Mouse (Mus musculus): ENCODE measurements around the gene Zc3h10. TPM values are rescaled to one million over a fixed set of nuclear protein-coding genes. Genes with fewer than 3 reads are reported as not detected.

Zc3h10 gene
- polyA plus RNA-seq, 1 experiment from 2014 or later = 16.9 TPM

GRCm38 (mm10) chr10:128497134-128497737 is 50.3 kb downstream of the Zc3h10 start:
- Histone ChIP-seq H3K4me3 (replicated peaks; ENCODE audit: low read depth, low read length) (no peak overlapping the region), H3K4me1 (replicated peaks; ENCODE audit: insufficient read depth, low read length) (peaks cover 14% of the 10 kb centered on the region; the same call in 1 of the 2 replicates), H3K27me3 (ENCODE audit: insufficient read depth, low read length) (no peaks in the 10 kb centered on the region), H3K36me3 (ENCODE audit: insufficient read depth, low read length) (no peaks in the 10 kb centered on the region), H3K27ac (no peak overlapping the region), H3K9ac (ENCODE audit: low read depth, low read length) (no peak overlapping the region), H3K9me3 (replicated peaks; ENCODE audit: low read length) (no peaks in the 10 kb centered on the region), H3K4me2 (ENCODE audit: low read length) (no peak overlapping the region)
- 40% methylated on average over 6 of the region's 6 CpGs for WGBS
- no peak for TF ChIP-seq CTCF (IDR thresholded peaks at IDR 0.05; ENCODE audit: low read depth)
- no peak for DNase-seq (ENCODE audit: low spot score)
- ATAC-seq (replicated peaks; ENCODE audit: low FRiP score, low read depth) = no peak

DNA sequence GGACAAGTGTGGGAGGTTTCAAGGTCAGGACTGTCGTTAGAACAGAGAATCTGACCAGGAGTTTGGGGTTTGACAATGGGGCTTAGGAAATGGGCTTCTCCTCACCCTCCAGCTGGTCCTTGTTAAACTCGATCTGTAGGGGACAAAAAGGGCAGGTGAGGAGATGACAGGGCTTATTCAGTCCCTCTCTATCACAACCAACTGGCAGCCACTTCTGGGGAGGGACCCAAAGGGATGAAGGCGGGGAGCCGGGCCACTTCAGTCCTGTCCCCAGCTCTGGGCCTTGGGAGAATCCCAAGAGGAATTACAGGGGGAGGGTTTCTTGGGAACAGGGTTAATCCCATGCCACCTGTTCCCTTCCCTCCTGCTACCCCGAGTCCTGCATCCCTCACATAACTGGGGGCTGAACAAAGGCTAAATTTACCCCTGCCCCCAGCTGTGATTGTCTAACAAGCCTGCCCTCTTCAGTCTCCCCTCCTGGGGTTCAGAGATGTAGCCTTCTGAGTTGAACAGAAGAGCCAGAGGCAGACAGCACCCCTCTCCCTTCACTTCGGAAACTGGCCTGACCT is 51.0 kb downstream of the Zc3h10 start:
- 40% methylated on average over 6 of the region's 6 CpGs for WGBS
- ATAC-seq (replicated peaks; ENCODE audit: low FRiP score, low read depth) = no peak
- DNase-seq (ENCODE audit: low spot score) = no peak

DNA sequence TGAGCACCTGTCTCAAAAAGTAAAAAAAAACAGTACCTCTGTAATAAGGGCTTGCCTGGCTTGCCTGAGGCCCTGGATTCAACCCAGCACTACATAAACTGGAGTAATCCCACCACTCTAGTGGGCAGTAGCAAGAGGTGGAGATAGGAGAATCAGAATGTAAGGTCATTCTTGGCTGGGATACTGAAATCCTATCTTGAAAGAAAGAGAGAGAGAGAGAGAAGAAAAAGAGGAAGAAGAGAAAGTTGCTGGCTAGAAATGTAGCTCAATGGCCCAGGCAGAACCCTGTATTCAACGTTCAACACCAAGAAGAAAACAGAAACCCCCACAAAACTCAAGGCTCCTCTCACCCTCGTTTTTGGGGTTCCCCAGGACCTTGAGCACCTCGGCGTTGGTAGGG is 51.7 kb downstream of the Zc3h10 start:
- Histone ChIP-seq H3K36me3 (ENCODE audit: insufficient read depth, low read length) (peaks cover 5% of the 10 kb centered on the region; the same call in 1 of the 2 replicates), H3K27me3 (ENCODE audit: insufficient read depth, low read length) (no peaks in the 10 kb centered on the region), H3K9ac (ENCODE audit: low read depth, low read length) (0 out of 2 replicates have a peak overlapping the region, but pooled peaks have one; percentile 24), H3K27ac (no peak overlapping the region), H3K4me2 (ENCODE audit: low read length) (no peak overlapping the region), H3K4me3 (replicated peaks; ENCODE audit: low read depth, low read length) (no peak overlapping the region), H3K9me3 (replicated peaks; ENCODE audit: low read length) (no peaks in the 10 kb centered on the region), H3K4me1 (replicated peaks; ENCODE audit: insufficient read depth, low read length) (peaks cover 26% of the 10 kb centered on the region)
- 72% methylated on average over 4 of the region's 4 CpGs for WGBS
- no peak for ATAC-seq (replicated peaks; ENCODE audit: low FRiP score, low read depth)
- TF ChIP-seq CTCF (IDR thresholded peaks at IDR 0.05; ENCODE audit: low read depth) = no peak
- no peak for DNase-seq (ENCODE audit: low spot score)

More for the DNA sequence above, 51.0 kb downstream of the Zc3h10 start:
- TF ChIP-seq CTCF (IDR thresholded peaks at IDR 0.05; ENCODE audit: low read depth) = no peak
- H3K9ac ChIP-seq (ENCODE audit: low read depth, low read length) = 0 out of 2 replicates have a peak overlapping the region, but pooled peaks have one; percentile 24
- H3K27ac ChIP-seq = no peak overlapping the region
- no peaks in the 10 kb centered on the region for H3K27me3 ChIP-seq (ENCODE audit: insufficient read depth, low read length)
- no peak overlapping the region for H3K4me3 ChIP-seq (replicated peaks; ENCODE audit: low read depth, low read length)
- no peak overlapping the region for H3K4me2 ChIP-seq (ENCODE audit: low read length)
- H3K4me1 ChIP-seq (replicated peaks; ENCODE audit: insufficient read depth, low read length) = peaks cover 19% of the 10 kb centered on the region; the same call in 1 of the 2 replicates
- no peaks in the 10 kb centered on the region for H3K9me3 ChIP-seq (replicated peaks; ENCODE audit: low read length)
- no peaks in the 10 kb centered on the region for H3K36me3 ChIP-seq (ENCODE audit: insufficient read depth, low read length)

DNA sequence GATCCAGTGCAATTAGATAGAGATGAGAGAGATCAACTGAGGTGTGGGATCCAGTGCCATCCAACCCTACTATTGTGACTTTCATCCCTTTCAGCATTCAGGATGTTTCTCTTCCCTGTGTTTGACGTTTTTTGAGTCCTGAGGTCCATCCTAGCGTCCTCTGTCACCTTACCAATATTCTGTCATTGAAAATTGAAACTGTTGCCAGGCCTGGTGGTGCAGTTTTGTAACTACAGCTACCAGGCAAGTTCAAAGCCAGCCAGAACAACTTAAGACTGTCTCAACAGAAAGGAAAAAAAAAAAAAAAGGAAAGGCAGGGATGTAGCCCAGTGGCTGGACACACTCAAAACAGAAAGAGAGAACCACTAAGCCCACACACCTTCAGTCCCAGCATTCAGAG is 52.3 kb downstream of the Zc3h10 start:
- Histone ChIP-seq H3K4me3 (replicated peaks; ENCODE audit: low read depth, low read length) (no peak overlapping the region), H3K27ac (0 out of 2 replicates have a peak overlapping the region, but pooled peaks have one; percentile 97), H3K27me3 (ENCODE audit: insufficient read depth, low read length) (no peaks in the 10 kb centered on the region), H3K9ac (ENCODE audit: low read depth, low read length) (peak overlapping the region; percentile 67; the same call in 1 of the 2 replicates), H3K9me3 (replicated peaks; ENCODE audit: low read length) (no peaks in the 10 kb centered on the region), H3K4me2 (ENCODE audit: low read length) (peak overlapping the region; percentile 62), H3K4me1 (replicated peaks; ENCODE audit: insufficient read depth, low read length) (peaks cover 26% of the 10 kb centered on the region), H3K36me3 (ENCODE audit: insufficient read depth, low read length) (peaks cover 10% of the 10 kb centered on the region; the same call in 1 of the 2 replicates)
- WGBS = 82% methylated on average over 2 of the region's 2 CpGs
- TF ChIP-seq CTCF (IDR thresholded peaks at IDR 0.05; ENCODE audit: low read depth) = peak; percentile 16; the same call in 1 of the 2 replicates
- no peak for ATAC-seq (replicated peaks; ENCODE audit: low FRiP score, low read depth)
- no peak for DNase-seq (ENCODE audit: low spot score)

GRCm38 (mm10) chr10:128494667-128495245 is 52.8 kb downstream of the Zc3h10 start:
- Histone ChIP-seq H3K36me3 (ENCODE audit: insufficient read depth, low read length) (peaks cover 14% of the 10 kb centered on the region; the same call in 1 of the 2 replicates), H3K9me3 (replicated peaks; ENCODE audit: low read length) (no peaks in the 10 kb centered on the region), H3K4me1 (replicated peaks; ENCODE audit: insufficient read depth, low read length) (peaks cover 26% of the 10 kb centered on the region), H3K27me3 (ENCODE audit: insufficient read depth, low read length) (no peaks in the 10 kb centered on the region), H3K9ac (ENCODE audit: low read depth, low read length) (peak overlapping the region; percentile 67), H3K4me2 (ENCODE audit: low read length) (peak overlapping the region; percentile 62), H3K4me3 (replicated peaks; ENCODE audit: low read depth, low read length) (peak overlapping the region; percentile 71), H3K27ac (peak overlapping the region; percentile 97)
- 49% methylated on average over 11 of the region's 11 CpGs for WGBS
- DNase-seq (ENCODE audit: low spot score) (no peak), ATAC-seq (replicated peaks; ENCODE audit: low FRiP score, low read depth) (no peak)
- no peak for TF ChIP-seq CTCF (IDR thresholded peaks at IDR 0.05; ENCODE audit: low read depth)
